Mouse (Mus musculus) large intestine, adult 2 months (tissue): ENCODE data around the gene Mier1. TPM values are rescaled to one million over a fixed set of nuclear protein-coding genes. Genes with fewer than 3 reads are reported as not detected.
"Not testable (repeated sequence)": the region's sequence is repeated elsewhere in the genome, so short reads cannot be mapped to it uniquely, and the experiment has no call there.

ENCODE experiments used
- DNase-seq: peaks from one replicate; pipeline ENCODE4 v3.0.0-alpha.2; 2012; ENCODE audit warnings: low read depth, low spot score
- WGBS: fragments of 180-500 bp; shearing (Covaris S2); methylation state at CpG from one replicate; pipeline ENCODE4 v1.1.7; 2018; 5-methylcytosine and 5-hydroxymethylcytosine counted together
- polyA plus RNA-seq: library from polyadenylated mRNA; depleted of rRNA; stranded (reverse); fragments of >200 nt; gene quantifications from 2 replicates; pipeline ENCODE4 v1.2.3, GENCODE M21; 2012

The Mier1 gene
- polyA plus RNA-seq, 1 experiment: 7.8 TPM

DNA sequence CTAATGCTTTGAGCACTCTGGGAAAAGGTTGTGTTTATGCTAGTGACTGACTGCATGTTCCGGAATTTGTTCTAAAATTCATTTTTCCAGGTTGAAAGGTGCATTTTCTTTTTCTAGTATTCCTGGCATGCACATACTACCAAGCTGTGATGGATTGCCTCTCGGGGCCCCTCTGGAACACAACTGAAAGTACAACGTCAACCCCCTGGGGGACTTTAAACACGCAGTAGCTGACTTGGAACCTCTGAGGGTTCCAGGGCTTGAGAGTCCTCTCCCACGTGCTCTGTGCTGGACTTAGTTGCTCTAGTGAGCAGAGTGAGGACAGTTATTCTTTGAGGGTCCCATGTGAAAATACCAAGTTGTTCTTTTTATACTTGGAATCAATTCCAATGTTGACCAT, 37.8 kb downstream of the Mier1 start:
- DNase-seq: no peak
- 90% methylated on average over 5 of the region's 5 CpGs for WGBS

DNA sequence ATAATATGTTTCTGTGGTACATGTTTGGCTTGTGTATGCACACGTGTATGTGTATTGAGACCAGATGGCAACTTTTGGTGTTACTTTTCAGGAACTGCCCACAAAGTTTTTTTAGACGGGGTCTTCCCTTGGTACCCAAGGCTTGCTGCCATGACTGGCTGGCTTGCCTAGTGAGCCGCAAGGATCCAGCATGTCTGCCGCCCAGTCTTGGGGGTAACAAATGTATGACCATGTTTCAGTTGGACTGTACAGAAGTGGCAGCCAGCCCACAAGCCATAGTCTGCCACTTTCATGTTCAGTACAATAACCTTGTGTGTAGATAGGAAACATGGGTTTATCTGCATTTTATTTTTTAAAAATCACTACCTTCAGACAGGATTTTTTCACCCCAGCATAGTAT, 44.6 kb downstream of the Mier1 start:
- 98% methylated on average over 4 of the region's 4 CpGs for WGBS
- DNase-seq: no peak

DNA sequence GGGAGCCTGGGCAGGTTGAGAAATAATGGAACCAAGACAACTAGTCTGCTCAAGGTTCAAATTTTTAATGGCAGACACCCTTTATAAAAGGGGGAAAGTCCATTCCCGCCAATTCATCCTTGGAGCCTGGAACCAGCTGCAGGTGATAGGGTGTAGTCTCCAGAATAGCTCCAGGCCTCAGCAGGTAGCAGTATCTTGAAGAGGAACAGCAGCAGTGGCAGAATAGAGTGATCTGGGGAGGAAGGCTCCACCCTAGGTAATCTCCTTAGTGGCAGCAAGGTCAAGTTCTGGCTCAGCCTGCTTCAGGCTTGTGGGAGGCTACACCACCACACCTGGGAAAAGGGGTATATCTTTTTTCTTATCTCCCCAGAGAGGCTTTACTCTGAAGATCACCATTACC, 52.0 kb downstream of the Mier1 start:
- 64% methylated on average over 1 of the region's 1 CpGs for WGBS
- DNase-seq: not testable (repeated sequence)

GRCm38 (mm10) chr4:103171256-103171655, 57.1 kb downstream of the Mier1 start:
- DNase-seq: no peak
- 95% methylated on average over 3 of the region's 3 CpGs for WGBS

DNA sequence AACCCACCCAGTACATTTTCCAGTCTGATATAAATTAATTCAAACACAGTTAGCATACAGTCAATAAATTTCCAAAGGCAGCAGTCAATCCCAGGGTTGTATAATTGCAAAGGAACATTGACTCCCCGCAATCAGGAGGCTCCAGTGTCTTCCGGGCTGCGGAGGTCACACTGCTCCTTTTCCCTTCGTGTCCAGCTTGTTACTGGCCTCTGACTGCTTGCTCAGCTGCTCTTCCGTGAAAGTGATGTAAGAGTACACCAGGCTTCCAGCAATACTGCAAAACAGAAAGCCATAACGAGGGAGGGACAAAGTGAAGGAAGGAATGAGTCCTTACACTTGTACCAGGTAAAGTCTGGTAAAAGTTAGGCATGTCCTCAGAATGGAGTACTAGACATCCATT, 59.3 kb downstream of the Mier1 start:
- DNase-seq: no peak
- 66% methylated on average over 6 of the region's 6 CpGs for WGBS

DNA sequence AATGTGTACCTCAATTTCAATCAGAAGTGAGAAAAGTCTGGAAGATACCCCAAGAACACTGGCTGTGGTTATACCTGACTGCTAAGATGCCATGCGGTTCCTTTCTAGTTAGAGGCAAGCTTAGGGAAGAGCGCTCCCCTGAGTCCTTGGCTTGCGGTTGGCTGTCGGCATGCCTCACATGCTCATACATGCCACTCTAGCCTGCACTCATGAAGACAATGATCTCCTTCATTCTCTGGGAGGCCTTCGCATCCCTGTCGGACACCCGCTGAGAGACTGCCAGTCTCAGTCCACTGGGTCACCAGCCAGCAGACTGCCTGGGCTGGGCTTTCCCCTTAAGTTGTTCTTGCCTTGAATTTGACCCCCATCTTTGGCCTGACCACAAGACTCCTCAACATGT, 59.8 kb downstream of the Mier1 start:
- 96% methylated on average over 7 of the region's 7 CpGs for WGBS
- DNase-seq: no peak

DNA sequence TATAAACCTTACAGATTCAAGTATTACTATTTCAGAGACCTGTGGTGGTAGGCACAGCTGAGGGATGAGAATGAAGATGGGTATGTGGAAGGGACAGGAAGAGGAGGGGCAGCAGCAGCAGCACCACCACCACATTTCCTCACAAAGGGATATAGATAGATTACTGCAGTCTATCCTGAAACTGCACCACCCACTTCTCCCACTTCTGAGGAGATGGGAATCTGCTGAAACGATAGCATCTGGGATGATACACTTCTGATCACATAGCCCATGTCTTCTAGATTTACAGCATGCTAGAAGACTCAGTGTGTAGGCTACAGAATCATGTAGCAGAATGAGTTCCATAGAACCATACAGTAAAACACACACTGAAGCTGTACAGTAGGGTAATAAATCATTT, 63.5 kb downstream of the Mier1 start:
- WGBS: 68% methylated on average over 1 of the region's 1 CpGs
- no peak for DNase-seq

- no peak for DNase-seq
- WGBS: 69% methylated on average over 7 of the region's 7 CpGs
Observed at GRCm38 (mm10) chr4:103178635-103179318, 64.6 kb downstream of the Mier1 start.

DNA sequence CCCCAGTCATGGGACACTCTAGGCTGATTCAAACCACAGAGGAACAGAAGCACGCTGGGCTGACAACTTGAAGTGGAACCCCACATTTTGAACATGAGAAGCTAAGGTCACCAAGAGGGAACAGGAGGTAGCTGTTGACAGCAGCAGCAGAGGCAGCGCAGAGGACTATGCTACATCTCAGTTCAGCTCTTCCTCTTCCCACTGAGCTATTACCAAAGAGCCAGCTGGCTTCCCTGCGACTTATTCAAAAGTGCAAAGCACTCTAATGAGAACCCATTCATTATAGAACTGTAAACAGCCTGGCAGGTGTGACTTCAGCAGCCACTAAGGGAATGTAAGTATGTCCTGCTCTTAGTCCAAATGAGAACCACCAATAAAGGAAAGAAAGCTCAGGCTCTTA, 65.4 kb downstream of the Mier1 start:
- DNase-seq: no peak
- 56% methylated on average over 3 of the region's 3 CpGs for WGBS

- WGBS: 63% methylated on average over 8 of the region's 8 CpGs
- DNase-seq: no peak
Observed at GRCm38 (mm10) chr4:103180300-103180888, 66.2 kb downstream of the Mier1 start.

DNA sequence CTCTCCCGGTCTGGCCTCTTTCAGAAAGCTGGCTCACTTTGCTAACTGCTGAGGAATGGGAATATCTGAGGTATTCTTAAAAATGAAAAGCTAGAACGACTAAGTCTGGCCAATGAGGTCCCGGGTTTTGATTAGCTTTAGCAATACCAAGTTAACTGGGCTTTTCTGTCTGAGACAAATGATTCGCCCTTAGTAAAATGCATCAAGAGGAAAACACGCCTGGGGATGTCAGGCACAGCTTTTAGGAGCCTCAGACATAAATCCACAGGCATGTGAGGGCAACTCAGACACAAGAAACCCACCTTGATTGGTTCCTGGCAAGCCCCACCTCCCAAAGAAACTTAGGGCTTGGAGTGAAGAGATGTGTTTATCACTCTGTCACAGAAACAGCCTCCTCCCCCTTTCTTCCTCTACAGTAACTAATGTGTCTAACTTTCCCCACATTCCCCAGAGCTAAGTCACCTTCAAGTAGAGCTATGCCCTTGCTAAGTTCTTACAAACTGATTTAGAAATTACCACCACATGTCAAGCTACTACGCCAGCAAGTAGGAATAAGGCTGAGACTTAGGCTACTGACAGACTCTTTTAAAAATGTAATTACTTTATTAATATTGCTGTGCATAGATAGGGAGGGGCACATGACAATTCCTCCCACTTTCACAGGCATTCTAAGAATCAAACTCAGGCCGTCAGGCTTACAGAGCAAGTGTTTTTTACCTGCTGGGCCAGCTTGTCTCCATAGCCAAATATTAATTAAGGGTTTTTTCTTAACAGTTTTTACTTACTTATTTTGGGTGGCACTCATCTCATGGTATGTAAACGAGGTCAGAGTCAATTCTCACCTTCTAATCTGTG, 74.8 kb downstream of the Mier1 start:
- WGBS: 87% methylated on average over 8 of the region's 8 CpGs
- no peak for DNase-seq

DNA sequence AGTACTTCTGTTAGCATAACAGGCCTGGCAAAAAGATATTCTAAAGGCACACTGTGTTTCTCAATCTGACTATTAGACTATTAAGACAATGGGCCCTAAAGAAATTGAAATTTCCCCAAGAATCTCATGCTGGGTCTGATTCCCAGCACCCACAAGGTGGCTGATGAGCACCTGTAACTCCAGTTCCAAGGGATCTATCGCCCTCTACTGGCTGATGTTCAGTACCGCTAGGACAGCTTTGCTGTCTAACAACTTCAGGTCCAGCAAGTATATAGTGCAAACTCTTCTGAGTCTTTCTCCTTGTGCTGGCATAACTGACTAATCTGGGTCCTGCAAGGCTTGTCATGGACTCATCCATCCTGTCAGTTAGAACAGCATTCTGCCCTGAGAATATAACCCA, 78.2 kb downstream of the Mier1 start:
- WGBS: 92% methylated on average over 2 of the region's 2 CpGs
- no peak for DNase-seq

DNA sequence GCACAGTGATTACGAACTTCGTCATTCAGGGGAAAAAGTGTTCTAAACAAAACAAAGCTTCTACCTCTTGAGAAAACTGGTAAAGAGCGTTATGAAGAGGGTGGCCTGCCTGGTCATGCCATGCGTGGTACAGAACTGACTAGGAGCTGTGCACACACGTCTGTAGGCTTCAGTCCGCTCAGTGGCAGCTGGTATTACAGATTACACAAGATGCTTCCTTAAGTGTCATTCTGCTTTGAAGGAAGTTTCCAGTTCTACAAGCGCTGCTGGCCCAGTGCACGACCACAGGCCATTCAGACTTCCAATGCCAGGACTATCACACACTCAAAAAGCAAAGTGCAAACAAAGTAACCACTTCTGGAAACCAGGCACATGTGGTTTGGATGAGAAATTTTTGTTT, 83.2 kb downstream of the Mier1 start:
- no peak for DNase-seq
- WGBS: 90% methylated on average over 8 of the region's 8 CpGs

GRCm38 (mm10) chr4:103199086-103199485, 84.9 kb downstream of the Mier1 start:
- 84% methylated on average over 4 of the region's 4 CpGs for WGBS
- no peak for DNase-seq

GRCm38 (mm10) chr4:103200046-103200445, 85.9 kb downstream of the Mier1 start:
- WGBS: 85% methylated on average over 1 of the region's 1 CpGs
- DNase-seq: no peak

GRCm38 (mm10) chr4:103203646-103204045, 89.5 kb downstream of the Mier1 start:
- WGBS: 84% methylated on average over 2 of the region's 2 CpGs
- no peak for DNase-seq

DNA sequence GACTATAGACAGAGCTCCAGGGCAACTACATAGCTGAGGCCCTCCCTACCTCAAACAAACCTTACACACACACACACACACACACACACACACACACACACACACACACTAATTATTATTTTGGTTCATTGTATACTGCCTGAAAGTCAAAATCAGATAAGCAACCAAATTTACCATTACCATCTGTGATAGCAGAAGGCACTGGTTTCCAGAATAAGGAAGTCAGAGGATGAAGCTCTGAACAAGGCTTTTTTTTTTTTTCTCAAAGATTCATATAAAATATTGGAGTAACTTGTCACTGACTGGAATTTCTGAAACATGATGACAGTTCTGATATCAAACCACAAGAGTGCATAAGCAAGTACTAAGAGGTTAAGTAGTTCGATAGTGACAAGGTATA, 94.4 kb downstream of the Mier1 start:
- no peak for DNase-seq
- 92% methylated on average over 1 of the region's 1 CpGs for WGBS

GRCm38 (mm10) chr4:103213859-103214497, 99.8 kb downstream of the Mier1 start:
- no peak for DNase-seq
- 2% methylated on average over 30 of the region's 30 CpGs for WGBS

DNA sequence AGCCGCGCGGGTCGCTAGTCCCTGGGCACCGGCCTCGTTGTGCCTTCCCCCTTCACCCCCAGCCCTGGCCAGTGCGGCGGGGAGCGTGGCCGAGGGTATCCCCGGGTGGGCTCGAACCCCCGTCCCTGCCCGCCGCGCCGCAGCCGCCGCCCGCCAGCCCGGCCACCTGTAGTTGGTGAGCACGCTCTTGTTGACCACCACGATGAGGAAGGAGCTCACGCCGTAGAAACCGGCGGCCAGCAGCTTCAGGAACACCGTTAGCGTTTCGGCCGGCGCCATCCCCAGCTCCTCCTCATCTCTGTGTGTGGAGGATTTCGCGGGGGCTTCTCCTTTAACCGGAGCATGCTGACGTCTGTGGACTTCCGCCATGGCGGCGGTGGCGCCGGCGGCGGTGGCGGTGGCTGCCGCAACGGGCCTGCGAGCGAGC, 100.3 kb downstream of the Mier1 start:
- DNase-seq: no peak
- under 1% methylated on average over 48 of the region's 48 CpGs for WGBS
